Mouse (Mus musculus) lung, embryonic 16.5 days (tissue): Measurements from ENCODE around the gene Agpat2. TPM values are rescaled to one million over a fixed set of nuclear protein-coding genes. Genes with fewer than 3 reads are reported as not detected.

Source experiments
- ATAC-seq: fragments of 200-750 bp; cut with Nextera tagmentation; 2 replicates; pipeline ENCODE4 v1.8.0; 2017; ENCODE audit warnings: low read depth, mild to moderate bottlenecking, moderate library complexity
- H3K27ac ChIP-seq: fragments of 300-500 bp; sonication (generic); 2 replicates; pipeline ENCODE4 v1.5.1; 2014; ENCODE audit warnings: mild to moderate bottlenecking, control low read depth, low read length
- H3K27me3 ChIP-seq: fragments of 300-500 bp; sonication (generic); 2 replicates; pipeline ENCODE4 v1.6.1; 2014; ENCODE audit warnings: low read depth, low read length, mixed read lengths; ENCODE audit not compliant: control insufficient read depth, insufficient read depth
- H3K36me3 ChIP-seq: fragments of 300-500 bp; sonication (generic); 2 replicates; pipeline ENCODE4 v1.6.1; 2014; ENCODE audit warnings: low read length; ENCODE audit not compliant: control insufficient read depth, insufficient read depth
- H3K4me1 ChIP-seq: fragments of 300-500 bp; sonication (generic); replicated peaks from 2 replicates; pipeline ENCODE4 v1.6.1; 2014; ENCODE audit warnings: low read length, mixed read lengths; ENCODE audit not compliant: control insufficient read depth, insufficient read depth
- H3K4me2 ChIP-seq: fragments of 300-500 bp; sonication (generic); 2 replicates; pipeline ENCODE4 v1.6.1; 2014; ENCODE audit warnings: low read depth, low read length, control low read depth
- H3K4me3 ChIP-seq: fragments of 300-500 bp; sonication (generic); 2 replicates; pipeline ENCODE4 v1.5.1; 2014; ENCODE audit warnings: mild to moderate bottlenecking, low read length, control low read depth
- H3K9ac ChIP-seq: fragments of 300-500 bp; sonication (generic); 2 replicates; pipeline ENCODE4 v1.6.1; 2014; ENCODE audit warnings: low read length, control low read depth
- H3K9me3 ChIP-seq: fragments of 300-500 bp; sonication (generic); 2 replicates; pipeline ENCODE4 v1.6.1; 2016; ENCODE audit warnings: low read length; ENCODE audit not compliant: control insufficient read depth
- WGBS: fragments of 180-500 bp; shearing (Covaris S2); extraction: QIAGEN DNeasy Blood & Tissue Kit; methylation state at CpG from one replicate; pipeline ENCODE4 v1.1.7; 2014; 5-methylcytosine and 5-hydroxymethylcytosine counted together
- polyA plus RNA-seq: library from polyadenylated mRNA; unstranded; fragments of >200 nt; fragmentation: Nextera tagmentation; extraction: Ambion mirVana; gene quantifications from 2 replicates; pipeline ENCODE4 v1.2.1, GENCODE M21; 2015

The Agpat2 gene
- polyA plus RNA-seq, 1 experiment from 2014 or later: 43.0 TPM

GRCm38 (mm10) chr2:26561351-26562016 is 42.7 kb downstream of the Agpat2 start:
- no peaks in the 10 kb centered on the region for H3K36me3 ChIP-seq
- WGBS: 34% methylated on average over 6 of the region's 6 CpGs
- peak; percentile 71 for ATAC-seq
- H3K27me3 ChIP-seq: no peaks in the 10 kb centered on the region
- no peak overlapping the region for H3K9ac ChIP-seq
- no peaks in the 10 kb centered on the region for H3K9me3 ChIP-seq
- H3K27ac ChIP-seq: no peak overlapping the region
- H3K4me2 ChIP-seq: no peak overlapping the region
- H3K4me1 ChIP-seq: peaks cover 22% of the 10 kb centered on the region
- H3K4me3 ChIP-seq: no peak overlapping the region

- H3K4me1 ChIP-seq: peaks cover 25% of the 10 kb centered on the region
- H3K4me3 ChIP-seq: no peak overlapping the region
- no peak for ATAC-seq
- no peaks in the 10 kb centered on the region for H3K27me3 ChIP-seq
- no peak overlapping the region; the same call in 1 of the 2 replicates for H3K9ac ChIP-seq
- H3K9me3 ChIP-seq: no peaks in the 10 kb centered on the region
- no peak overlapping the region for H3K4me2 ChIP-seq
- no peaks in the 10 kb centered on the region for H3K36me3 ChIP-seq
- H3K27ac ChIP-seq: no peak overlapping the region
- WGBS: 61% methylated on average over 5 of the region's 5 CpGs
Observed at GRCm38 (mm10) chr2:26560506-26560905, 43.7 kb downstream of the Agpat2 start.

- H3K9me3 ChIP-seq: no peaks in the 10 kb centered on the region
- H3K4me3 ChIP-seq: no peak overlapping the region
- 13% methylated on average over 4 of the region's 4 CpGs for WGBS
- H3K4me2 ChIP-seq: no peak overlapping the region
- no peaks in the 10 kb centered on the region for H3K36me3 ChIP-seq
- H3K4me1 ChIP-seq: peaks cover 25% of the 10 kb centered on the region
- H3K27ac ChIP-seq: peak overlapping the region; percentile 81
- no peaks in the 10 kb centered on the region for H3K27me3 ChIP-seq
- ATAC-seq: peak; percentile 73
- H3K9ac ChIP-seq: no peak overlapping the region
Observed at GRCm38 (mm10) chr2:26556535-26556993, 47.7 kb downstream of the Agpat2 start.

- Histone ChIP-seq H3K27ac (no peak overlapping the region), H3K4me1 (peaks cover 28% of the 10 kb centered on the region), H3K4me3 (no peak overlapping the region), H3K27me3 (no peaks in the 10 kb centered on the region), H3K4me2 (no peak overlapping the region), H3K9me3 (no peaks in the 10 kb centered on the region), H3K9ac (no peak overlapping the region), H3K36me3 (no peaks in the 10 kb centered on the region)
- WGBS: 56% methylated on average over 4 of the region's 4 CpGs
- peak; percentile 6; the same call in 1 of the 2 replicates for ATAC-seq
Observed at GRCm38 (mm10) chr2:26555076-26555475, 49.1 kb downstream of the Agpat2 start.

GRCm38 (mm10) chr2:26553904-26554303 is 50.3 kb downstream of the Agpat2 start:
- Histone ChIP-seq H3K4me1 (peaks cover 34% of the 10 kb centered on the region), H3K27ac (no peak overlapping the region)

GRCm38 (mm10) chr2:26552066-26552465 is 52.2 kb downstream of the Agpat2 start:
- no peak overlapping the region for H3K4me3 ChIP-seq
- H3K4me2 ChIP-seq: no peak overlapping the region
- H3K27me3 ChIP-seq: no peaks in the 10 kb centered on the region
- H3K27ac ChIP-seq: peak overlapping the region; percentile 1; the same call in 1 of the 2 replicates
- no peaks in the 10 kb centered on the region for H3K36me3 ChIP-seq
- ATAC-seq: no peak
- no peaks in the 10 kb centered on the region for H3K9me3 ChIP-seq
- 78% methylated on average over 2 of the region's 2 CpGs for WGBS
- peaks cover 25% of the 10 kb centered on the region for H3K4me1 ChIP-seq
- no peak overlapping the region for H3K9ac ChIP-seq

More at GRCm38 (mm10) chr2:26553904-26554303, 50.3 kb downstream of the Agpat2 start:
- no peak overlapping the region for H3K4me3 ChIP-seq
- H3K27me3 ChIP-seq: no peaks in the 10 kb centered on the region
- ATAC-seq: no peak
- 62% methylated on average over 9 of the region's 9 CpGs for WGBS
- H3K9ac ChIP-seq: no peak overlapping the region
- H3K36me3 ChIP-seq: no peaks in the 10 kb centered on the region
- H3K9me3 ChIP-seq: no peaks in the 10 kb centered on the region
- H3K4me2 ChIP-seq: no peak overlapping the region

GRCm38 (mm10) chr2:26551446-26551845 is 52.8 kb downstream of the Agpat2 start:
- H3K27ac ChIP-seq: no peak overlapping the region
- peaks cover 23% of the 10 kb centered on the region for H3K4me1 ChIP-seq
- no peak overlapping the region for H3K4me2 ChIP-seq
- H3K36me3 ChIP-seq: no peaks in the 10 kb centered on the region
- no peak overlapping the region for H3K9ac ChIP-seq
- ATAC-seq: no peak
- WGBS: 70% methylated on average over 8 of the region's 8 CpGs
- no peaks in the 10 kb centered on the region for H3K9me3 ChIP-seq
- H3K27me3 ChIP-seq: no peaks in the 10 kb centered on the region
- H3K4me3 ChIP-seq: no peak overlapping the region

- H3K27me3 ChIP-seq: no peaks in the 10 kb centered on the region
- H3K36me3 ChIP-seq: no peaks in the 10 kb centered on the region
- H3K4me2 ChIP-seq: no peak overlapping the region
- no peaks in the 10 kb centered on the region for H3K9me3 ChIP-seq
- ATAC-seq: no peak
- H3K4me3 ChIP-seq: no peak overlapping the region
- no peak overlapping the region for H3K9ac ChIP-seq
- 42% methylated on average over 3 of the region's 3 CpGs for WGBS
- H3K4me1 ChIP-seq: peaks cover 20% of the 10 kb centered on the region
- no peak overlapping the region; the same call in 1 of the 2 replicates for H3K27ac ChIP-seq
Observed at GRCm38 (mm10) chr2:26550777-26551176, 53.4 kb downstream of the Agpat2 start.

- H3K9me3 ChIP-seq: no peaks in the 10 kb centered on the region
- peak; percentile 32 for ATAC-seq
- no peaks in the 10 kb centered on the region for H3K27me3 ChIP-seq
- no peaks in the 10 kb centered on the region for H3K36me3 ChIP-seq
- peaks cover 20% of the 10 kb centered on the region for H3K4me1 ChIP-seq
- H3K4me2 ChIP-seq: no peak overlapping the region
- H3K27ac ChIP-seq: peak overlapping the region; percentile 53
- 35% methylated on average over 3 of the region's 3 CpGs for WGBS
- no peak overlapping the region for H3K9ac ChIP-seq
- H3K4me3 ChIP-seq: no peak overlapping the region
Observed at GRCm38 (mm10) chr2:26550205-26550604, 54.0 kb downstream of the Agpat2 start.
